Mouse (Mus musculus) bone marrow, adult 2 months (tissue): ENCODE data around the gene Pgm3. TPM values are rescaled to one million over a fixed set of nuclear protein-coding genes. Genes with fewer than 3 reads are reported as not detected.

Source experiments
- H3K27ac ChIP-seq: fragments of 200-500 bp; 2 replicates; pipeline ENCODE4 v1.5.1; 2012; ENCODE audit warnings: low read depth, mild to moderate bottlenecking, control low read depth, inconsistent platforms, low read length; ENCODE audit not compliant: control insufficient read depth, poor library complexity, insufficient read depth
- H3K4me1 ChIP-seq: fragments of 200-500 bp; 2 replicates; pipeline ENCODE4 v1.6.1; 2011; ENCODE audit warnings: low read length; ENCODE audit not compliant: control insufficient read depth, insufficient read depth
- H3K4me3 ChIP-seq: fragments of 200-500 bp; replicated peaks from 2 replicates; pipeline ENCODE3; 2011; ENCODE audit warnings: mild to moderate bottlenecking, low read depth, low read length, control low read depth; ENCODE audit not compliant: control insufficient read depth
- CTCF ChIP-seq: fragments of 200-500 bp; IDR thresholded peaks from 2 replicates; pipeline ENCODE4 v1.5.1; 2011; ENCODE audit warnings: low read length, control low read depth; ENCODE audit not compliant: control insufficient read depth, insufficient read depth
- POLR2A ChIP-seq: fragments of 200-500 bp; IDR thresholded peaks from 2 replicates; pipeline ENCODE4 v1.6.1; 2011; ENCODE audit warnings: low read depth, mild to moderate bottlenecking, control low read depth, low read length, borderline replicate concordance; ENCODE audit not compliant: control insufficient read depth
- WGBS: fragments of 180-500 bp; shearing (Covaris S2); methylation state at CpG from one replicate; pipeline ENCODE4 v1.1.7; 2018; 5-methylcytosine and 5-hydroxymethylcytosine counted together
- polyA plus RNA-seq: library from polyadenylated mRNA; stranded (reverse); fragments of >200 nt; gene quantifications from 2 replicates; pipeline ENCODE4 v1.2.4, GENCODE M21; 2011; ENCODE audit warnings: low replicate concordance; ENCODE audit not compliant: missing spikeins, insufficient read depth, insufficient read length

The Pgm3 gene
- polyA plus RNA-seq, 1 experiment = 13.4 TPM

DNA sequence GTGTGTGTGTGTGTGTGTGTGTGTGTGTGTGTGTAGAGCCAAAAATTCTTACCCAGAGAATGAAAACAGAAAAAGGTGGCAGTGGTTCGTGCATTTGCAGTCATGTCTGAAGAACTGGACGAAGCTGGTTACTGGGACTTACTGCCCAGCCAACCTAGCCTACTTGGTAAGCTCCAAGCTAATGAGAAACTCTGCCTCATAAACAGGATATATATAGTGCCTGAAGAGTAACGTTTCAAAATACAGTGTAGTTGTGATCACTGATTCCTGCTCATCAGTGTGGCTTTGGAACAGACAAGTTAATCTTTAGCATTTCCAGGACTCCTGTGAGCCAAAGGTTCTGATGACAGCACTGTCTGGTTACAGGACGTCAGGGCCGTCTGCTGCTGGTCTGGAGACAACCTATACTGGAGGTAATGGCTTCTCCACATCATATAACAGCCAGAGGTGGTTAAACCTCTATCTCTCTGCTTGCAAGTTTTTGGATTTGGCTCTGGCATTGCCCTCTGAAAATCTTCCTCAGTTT is 21.9 kb downstream of the Pgm3 start:
- no peaks in the 10 kb centered on the region for H3K4me1 ChIP-seq
- no peak overlapping the region for H3K4me3 ChIP-seq
- TF ChIP-seq POLR2A (no peak), CTCF (no peak)
- WGBS = 87% methylated on average over 5 of the region's 5 CpGs
- no peak overlapping the region for H3K27ac ChIP-seq

- WGBS = 26% methylated on average over 1 of the region's 1 CpGs
- Histone ChIP-seq H3K27ac (no peak overlapping the region), H3K4me3 (no peak overlapping the region), H3K4me1 (no peaks in the 10 kb centered on the region)
- no peak for TF ChIP-seq CTCF
Observed at GRCm38 (mm10) chr9:86544559-86544958, 27.1 kb downstream of the Pgm3 start.

GRCm38 (mm10) chr9:86543451-86543850 is 28.2 kb downstream of the Pgm3 start:
- TF ChIP-seq POLR2A = no peak
- Histone ChIP-seq H3K4me1 (no peaks in the 10 kb centered on the region), H3K27ac (no peak overlapping the region), H3K4me3 (no peak overlapping the region)
- WGBS = 86% methylated on average over 3 of the region's 3 CpGs

- Histone ChIP-seq H3K4me3 (no peak overlapping the region), H3K27ac (no peak overlapping the region), H3K4me1 (no peaks in the 10 kb centered on the region)
- TF ChIP-seq POLR2A (no peak), CTCF (no peak)
- 86% methylated on average over 5 of the region's 5 CpGs for WGBS
Observed at GRCm38 (mm10) chr9:86534071-86534470, 37.6 kb downstream of the Pgm3 start.

DNA sequence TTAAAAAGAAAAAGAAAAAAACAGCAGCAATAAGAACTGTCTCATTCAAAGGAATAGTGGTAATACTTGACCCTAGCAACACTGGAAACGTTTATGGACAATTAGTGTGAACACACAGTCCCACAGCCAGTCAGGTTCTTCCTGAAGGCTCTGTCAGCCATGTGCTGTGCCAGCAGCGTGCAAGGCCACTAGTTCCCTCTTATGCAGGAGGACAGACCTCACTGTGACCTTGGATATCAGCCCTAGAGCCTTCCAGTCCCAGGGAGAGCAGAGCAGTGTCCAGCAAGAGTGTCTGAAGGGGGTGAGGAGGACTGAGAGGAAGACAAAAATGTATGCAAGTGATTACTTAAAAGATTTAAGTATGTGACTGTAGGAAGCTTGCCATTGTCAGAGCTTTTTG is 46.0 kb downstream of the Pgm3 start:
- 70% methylated on average over 2 of the region's 2 CpGs for WGBS
- no peaks in the 10 kb centered on the region for H3K4me1 ChIP-seq
- H3K27ac ChIP-seq = no peak overlapping the region
- TF ChIP-seq POLR2A (no peak), CTCF (no peak)
- no peak overlapping the region for H3K4me3 ChIP-seq

DNA sequence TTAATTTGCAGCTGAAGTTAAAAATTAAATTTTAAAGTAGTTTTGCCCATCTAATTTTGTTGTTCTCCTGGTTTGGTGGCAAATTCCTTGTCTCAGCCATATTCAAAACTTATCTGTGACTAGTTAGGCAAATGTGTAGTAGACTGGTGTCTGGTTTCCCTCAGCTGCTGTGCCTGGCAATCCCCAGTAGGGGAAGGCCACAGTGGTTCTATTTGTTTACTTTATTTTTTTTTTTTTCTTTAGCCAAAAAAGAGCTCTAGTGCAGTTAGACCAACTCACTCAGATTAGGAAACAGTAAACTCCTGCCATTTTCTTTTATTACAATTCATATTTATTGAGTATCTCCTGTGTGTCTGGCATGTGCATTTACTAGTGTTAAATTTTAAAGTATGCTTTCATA is 49.3 kb downstream of the Pgm3 start:
- no peak overlapping the region for H3K4me3 ChIP-seq
- TF ChIP-seq POLR2A (no peak), CTCF (no peak)
- no peak overlapping the region for H3K27ac ChIP-seq
- H3K4me1 ChIP-seq = no peaks in the 10 kb centered on the region

DNA sequence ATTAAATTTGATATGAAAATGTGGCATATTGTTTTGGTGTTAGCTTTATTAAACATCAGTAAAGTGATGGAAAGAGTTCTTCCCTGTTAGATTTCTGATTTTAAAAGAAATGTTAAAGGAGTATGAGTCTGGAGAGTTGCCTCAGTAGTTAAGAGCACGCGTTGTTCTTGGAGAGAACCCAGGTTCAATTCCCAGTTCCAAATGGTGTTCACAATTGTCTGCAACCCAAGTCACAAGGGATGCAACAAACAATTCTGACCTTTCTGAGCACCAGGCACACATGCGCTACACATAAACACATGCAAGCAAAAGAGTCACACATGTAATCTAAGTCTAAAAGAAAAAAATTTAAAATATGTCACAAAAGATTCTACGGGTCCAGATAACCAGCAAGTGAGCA is 56.8 kb downstream of the Pgm3 start:
- Histone ChIP-seq H3K27ac (no peak overlapping the region), H3K4me3 (no peak overlapping the region), H3K4me1 (no peaks in the 10 kb centered on the region)
- TF ChIP-seq POLR2A = no peak
- no peak for TF ChIP-seq CTCF
- 94% methylated on average over 4 of the region's 4 CpGs for WGBS

GRCm38 (mm10) chr9:86514390-86514789 is 57.3 kb downstream of the Pgm3 start:
- no peaks in the 10 kb centered on the region for H3K4me1 ChIP-seq
- TF ChIP-seq POLR2A (no peak), CTCF (no peak)
- H3K27ac ChIP-seq = no peak overlapping the region
- no peak overlapping the region for H3K4me3 ChIP-seq
- 89% methylated on average over 3 of the region's 3 CpGs for WGBS

GRCm38 (mm10) chr9:86513733-86514132 is 57.9 kb downstream of the Pgm3 start:
- Histone ChIP-seq H3K4me1 (no peaks in the 10 kb centered on the region), H3K27ac (no peak overlapping the region), H3K4me3 (no peak overlapping the region)
- 91% methylated on average over 5 of the region's 5 CpGs for WGBS
- TF ChIP-seq POLR2A (no peak), CTCF (no peak)

- no peaks in the 10 kb centered on the region for H3K4me1 ChIP-seq
- H3K4me3 ChIP-seq = no peak overlapping the region
- TF ChIP-seq POLR2A (no peak), CTCF (no peak)
- no peak overlapping the region for H3K27ac ChIP-seq
- 69% methylated on average over 4 of the region's 4 CpGs for whole genome bisulfite sequencing
Observed at GRCm38 (mm10) chr9:86507437-86507836, 64.2 kb downstream of the Pgm3 start.

Other genes with a start within 250 kb of the Pgm3 start
- not detected in 2 replicates for gene Ube2cbp, start 106.9 kb downstream of the Pgm3 start, polyA plus RNA-seq
- 7.1 and 15.5 TPM in 2 replicates for gene Dop1a, start 104.7 kb downstream of the Pgm3 start, polyA plus RNA-seq
- gene Rwdd2a, start 149 bp upstream of the Pgm3 start, polyA plus RNA-seq = not detected in 2 replicates
- gene Me1, start 124.1 kb upstream of the Pgm3 start, polyA plus RNA-seq = 0.63 and 3.0 TPM in 2 replicates
- 1.1 TPM in 1 of 2 replicates, not detected in the other for gene Prss35, start 171.8 kb upstream of the Pgm3 start, polyA plus RNA-seq